Mouse (Mus musculus): ENCODE data around the gene Gdap2.

The Gdap2 gene

GRCm38 (mm10) chr3:100246286-100246825 lies 84.2 kb downstream of the Gdap2 start:
- no peak for DNase-seq (ENCODE audit: low read depth, low spot score)
